Mouse (Mus musculus): Measurements from ENCODE around the gene Uba52. TPM values are rescaled to one million over a fixed set of nuclear protein-coding genes. Genes with fewer than 3 reads are reported as not detected.

Uba52 gene
- polyA plus RNA-seq, 1 experiment from 2014 or later, result 662 TPM

DNA sequence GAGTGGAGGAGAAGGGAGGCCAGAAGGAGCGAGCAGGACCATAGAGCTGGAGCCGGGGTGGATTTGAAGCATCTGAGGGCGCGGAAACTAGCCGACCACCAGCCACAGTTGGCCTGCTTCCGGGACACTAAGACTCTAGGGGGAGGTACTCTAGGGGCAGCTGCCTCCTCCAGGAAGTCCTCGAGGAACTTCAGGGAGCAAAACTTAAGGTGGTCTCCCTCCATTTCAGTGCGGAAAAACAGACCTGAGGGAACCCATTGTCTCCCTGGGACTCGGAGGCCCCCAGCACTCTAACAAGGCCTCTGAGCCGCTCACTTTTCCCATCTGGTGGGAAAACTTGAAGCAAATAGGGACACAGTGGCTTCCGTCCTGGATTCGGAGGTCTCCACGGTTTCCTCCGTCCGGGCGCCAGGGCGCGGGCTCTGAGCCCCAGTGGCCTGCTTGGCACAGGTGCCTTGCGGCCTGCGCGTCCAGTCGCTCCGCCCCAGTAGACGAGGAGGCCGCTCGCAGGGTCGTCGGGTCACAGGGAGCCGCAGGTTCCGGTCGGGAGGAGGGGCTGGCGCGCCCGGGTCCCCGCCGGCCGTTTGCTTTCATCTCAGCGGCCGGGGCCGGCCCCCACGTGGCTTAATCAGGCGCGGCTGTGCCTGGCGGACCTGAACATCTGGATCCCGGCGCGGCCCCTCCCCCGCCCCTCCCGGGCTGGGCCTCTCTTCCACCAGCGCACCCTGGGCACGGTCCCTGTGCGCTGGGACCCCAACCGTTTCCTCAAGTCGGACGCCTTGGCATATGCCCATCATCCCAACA lies 22.4 kb downstream of the Uba52 start:
- no peaks in the 10 kb centered on the region for H3K27me3 ChIP-seq
- ATAC-seq (no peak), DNase-seq (ENCODE audit: low read depth, low spot score) (no peak)
- POLR2A ChIA-PET, result no interaction called here
- TF ChIP-seq CTCF (IDR thresholded peaks at IDR 0.05), result no peak
- CTCF ChIA-PET, result no interaction called here
- in situ Hi-C loops (cut with MboI; ENCODE audit: low pct_unique_long_range_greater_than_20kb), result no loop called here

DNA sequence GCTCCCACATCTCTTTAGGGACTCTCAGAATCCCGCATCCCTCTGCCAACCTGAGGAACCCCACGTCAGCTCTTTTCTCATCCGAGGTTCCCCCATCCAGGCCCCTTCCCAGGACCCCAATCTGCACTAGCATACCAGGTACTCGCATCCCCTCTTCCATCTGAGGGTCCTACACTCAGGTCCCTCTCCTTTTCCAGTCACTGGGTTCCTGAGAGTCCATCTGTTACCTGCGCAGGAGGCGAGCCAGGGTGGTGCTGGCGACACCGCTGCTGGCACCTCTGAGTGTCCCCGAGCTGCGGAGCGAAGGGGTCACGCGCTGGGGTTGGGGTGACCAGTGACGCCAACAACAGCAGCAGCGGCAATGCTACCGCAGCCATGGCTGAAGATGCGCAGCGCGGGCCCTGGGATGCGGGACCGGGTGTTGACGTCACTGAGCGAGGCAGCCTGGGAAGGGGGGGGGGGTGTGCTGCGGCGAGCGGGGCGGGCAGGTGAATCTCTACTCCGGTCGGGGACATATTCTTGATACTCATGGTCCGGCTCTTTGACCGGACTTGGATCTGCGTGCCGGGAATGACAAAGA lies 23.6 kb downstream of the Uba52 start, which contains the start of gene Tmem59l:
TSS of gene Tmem59l (minus strand) at position 418 of the 580 bp plus-strand sequence.
- no peak for ATAC-seq
- DNase-seq (ENCODE audit: low read depth, low spot score), result no peak
- H3K27me3 ChIP-seq, result no peaks in the 10 kb centered on the region
- in situ Hi-C loops (cut with MboI; ENCODE audit: low pct_unique_long_range_greater_than_20kb), result no loop called here
- no peak for TF ChIP-seq CTCF (IDR thresholded peaks at IDR 0.05)
- ChIA-PET POLR2A (no interaction called here), CTCF (no interaction called here)

DNA sequence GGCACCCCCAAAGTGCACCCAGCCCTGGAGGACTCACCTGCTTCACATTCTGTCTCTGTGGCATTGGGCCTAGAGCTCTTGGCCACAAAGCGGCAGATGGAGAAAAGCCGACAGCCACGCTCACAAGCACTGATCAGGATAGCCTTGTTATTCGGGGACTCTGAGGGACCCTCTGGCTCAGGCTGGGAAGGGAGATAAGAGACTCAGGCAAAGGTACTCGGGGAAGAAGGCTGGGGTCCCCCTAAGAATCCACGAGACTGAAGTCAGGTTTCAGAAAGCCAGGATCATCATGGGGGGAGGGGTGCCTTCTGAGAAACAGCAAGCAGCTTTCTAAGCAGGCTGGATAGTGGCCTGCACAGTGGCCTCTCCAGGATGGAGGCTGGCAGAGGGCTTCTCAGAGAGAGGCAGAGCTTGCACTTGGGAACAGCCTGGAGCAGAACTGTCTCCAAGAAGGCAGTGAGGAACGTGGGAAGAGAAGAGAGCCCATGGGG lies 24.4 kb downstream of the Uba52 start:
- TF ChIP-seq CTCF (IDR thresholded peaks at IDR 0.05), result no peak
- ChIA-PET CTCF (no interaction called here), POLR2A (no interaction called here)
- H3K27me3 ChIP-seq, result peaks cover 3% of the 10 kb centered on the region
- DNase-seq (ENCODE audit: low read depth, low spot score), result no peak
- no peak for ATAC-seq
- in situ Hi-C loops (cut with MboI; ENCODE audit: low pct_unique_long_range_greater_than_20kb), result no loop called here

DNA sequence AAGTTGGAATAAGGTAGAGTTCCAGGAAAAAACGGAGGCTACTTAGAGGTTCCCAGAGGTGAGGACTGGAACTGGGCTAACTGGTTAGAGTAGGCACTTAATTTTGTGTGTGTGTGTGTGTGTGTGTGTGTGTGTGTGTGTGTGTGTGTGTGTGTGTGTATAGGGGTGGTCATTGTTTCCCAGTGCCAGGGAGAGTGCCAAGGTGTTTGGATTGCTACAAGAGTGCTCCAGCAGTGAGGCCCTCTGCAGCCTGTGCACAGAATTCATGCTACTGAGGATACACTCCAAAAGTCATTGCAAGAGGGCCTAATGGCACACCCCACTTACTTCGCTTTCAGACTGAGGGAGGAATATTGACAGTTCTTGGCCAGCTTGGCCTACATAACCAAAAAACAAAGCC lies 27.7 kb downstream of the Uba52 start:
- no peak for ATAC-seq
- ChIA-PET CTCF (no interaction called here), POLR2A (no interaction called here)
- in situ Hi-C loops (cut with MboI; ENCODE audit: low pct_unique_long_range_greater_than_20kb), result no loop called here
- no peak for DNase-seq (ENCODE audit: low read depth, low spot score)
- H3K27me3 ChIP-seq, result peaks cover 3% of the 10 kb centered on the region
- no peak for TF ChIP-seq CTCF (IDR thresholded peaks at IDR 0.05)

DNA sequence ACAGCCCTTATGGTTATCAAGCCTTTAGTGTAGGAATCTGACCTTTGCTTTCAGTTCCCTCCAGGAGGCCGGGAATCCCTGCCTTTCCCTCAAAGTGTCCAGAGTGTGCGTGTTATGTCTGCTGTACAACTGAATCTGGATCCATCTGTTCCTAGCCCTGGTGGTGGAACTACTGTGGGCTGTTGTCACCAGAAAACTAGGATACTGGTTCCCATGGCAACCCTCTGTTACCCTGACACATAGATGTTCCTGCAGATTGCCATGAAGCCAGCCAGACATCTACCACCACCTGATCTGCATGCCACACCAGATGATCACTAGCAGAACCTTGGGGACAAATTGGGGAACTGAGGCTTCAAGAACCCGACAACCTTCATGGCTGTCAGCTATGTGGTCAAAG lies 28.7 kb downstream of the Uba52 start:
- ATAC-seq (no peak), DNase-seq (ENCODE audit: low read depth, low spot score) (no peak)
- in situ Hi-C loops (cut with MboI; ENCODE audit: low pct_unique_long_range_greater_than_20kb), result no loop called here
- ChIA-PET CTCF (no interaction called here), POLR2A (no interaction called here)
- H3K27me3 ChIP-seq, result peaks cover 3% of the 10 kb centered on the region
- no peak for TF ChIP-seq CTCF (IDR thresholded peaks at IDR 0.05)

DNA sequence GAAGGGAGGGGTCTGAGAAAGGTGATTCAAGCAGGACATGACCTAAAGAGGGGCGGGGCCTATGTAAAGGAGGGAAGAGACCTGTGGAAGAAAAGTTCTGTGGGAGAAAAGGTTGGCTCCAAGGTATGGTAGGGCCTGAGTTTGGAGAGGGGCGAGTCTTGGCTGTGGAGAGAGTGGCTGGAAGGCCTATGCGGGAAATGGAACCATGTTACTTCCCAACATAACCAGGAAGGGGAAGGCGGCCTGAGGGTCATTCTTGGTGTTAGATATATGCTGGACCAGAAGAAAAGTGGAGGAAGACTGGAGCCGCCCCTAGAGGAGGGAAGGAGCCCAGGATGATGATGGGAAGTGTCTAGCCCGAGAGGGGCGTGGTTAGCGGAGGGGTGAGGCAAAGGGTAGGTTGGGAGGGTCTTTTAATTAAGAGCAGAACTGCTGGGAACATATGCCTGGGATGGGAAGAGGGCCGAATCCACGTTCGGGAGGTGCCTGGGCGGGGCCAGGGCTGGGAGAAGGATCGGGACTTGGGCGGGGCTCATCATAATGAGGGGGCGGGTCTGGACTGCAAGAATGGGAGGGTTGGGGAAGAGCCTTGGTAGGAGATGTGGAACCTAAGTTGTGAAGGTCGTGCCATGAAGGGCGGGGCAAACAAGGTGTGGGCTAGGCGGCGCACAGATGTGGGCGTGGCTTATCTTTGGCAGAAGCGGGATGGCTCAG lies 33.2 kb downstream of the Uba52 start:
- in situ Hi-C loops (cut with MboI; ENCODE audit: low pct_unique_long_range_greater_than_20kb), result no loop called here
- ATAC-seq, result peak; percentile 29
- ChIA-PET POLR2A (no interaction called here), CTCF (interaction anchor here (2.8 kb wide), 1 partner anchor 27 kb away, joined by 10 read pairs; no protein-coding TSS in a partner anchor)
- peaks cover 3% of the 10 kb centered on the region for H3K27me3 ChIP-seq
- no peak for TF ChIP-seq CTCF (IDR thresholded peaks at IDR 0.05)
- DNase-seq (ENCODE audit: low read depth, low spot score), result no peak

DNA sequence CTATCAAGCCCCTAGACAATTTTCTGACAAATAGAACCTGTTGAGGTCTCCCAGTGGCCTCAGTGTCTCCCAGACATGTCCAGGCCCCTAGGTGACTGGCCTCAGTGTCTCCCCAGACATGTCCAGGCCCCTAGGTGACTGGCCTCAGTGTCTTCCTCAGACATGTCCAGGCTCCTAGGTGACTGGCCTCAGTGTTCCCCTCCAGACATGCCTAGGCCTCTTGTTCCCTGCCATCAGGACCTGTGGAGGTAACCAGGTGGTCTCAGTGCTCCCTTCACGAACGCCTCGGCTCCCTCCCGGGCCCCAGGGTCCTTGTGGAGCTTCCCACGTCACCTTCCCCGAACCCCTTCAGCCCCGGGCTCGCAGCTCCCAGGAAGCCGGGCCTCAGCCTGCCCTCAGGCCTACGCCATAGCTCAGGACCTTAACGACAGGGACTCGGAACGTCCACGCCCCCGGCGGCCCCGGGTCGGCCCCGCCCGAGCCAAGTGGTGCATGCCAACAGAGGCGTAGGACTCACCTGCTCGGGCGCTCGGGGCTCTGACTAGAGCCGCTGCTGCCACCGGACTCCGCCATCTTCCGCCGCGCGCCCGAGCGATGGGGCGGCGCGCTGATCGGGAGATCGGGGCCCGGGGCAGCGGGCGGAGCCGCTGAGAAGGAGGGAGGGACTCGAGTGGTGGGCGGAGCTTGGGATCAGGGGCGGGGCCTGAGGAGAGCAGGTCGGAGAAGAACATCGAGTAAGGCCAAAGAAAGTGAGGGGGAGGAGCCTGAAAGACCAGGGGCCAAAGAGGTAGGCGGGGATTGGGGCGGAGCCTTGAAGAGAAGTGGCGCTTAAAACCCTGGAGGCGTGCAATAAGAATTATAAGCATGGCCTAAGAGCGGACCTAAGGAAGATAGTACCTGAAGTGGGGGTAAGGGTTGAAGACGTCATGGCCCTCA lies 34.0 kb downstream of the Uba52 start, which contains the start of gene Klhl26:
TSS of gene Klhl26 (minus strand) at position 636 of the 936 bp plus-strand sequence.
- H3K27me3 ChIP-seq, result no peaks in the 10 kb centered on the region
- TF ChIP-seq CTCF (IDR thresholded peaks at IDR 0.05), result no peak
- in situ Hi-C loops (cut with MboI; ENCODE audit: low pct_unique_long_range_greater_than_20kb), result no loop called here
- DNase-seq (ENCODE audit: low read depth, low spot score) (peak; percentile 83), ATAC-seq (peak; percentile 90)
- ChIA-PET POLR2A (no interaction called here), CTCF (no interaction called here)

DNA sequence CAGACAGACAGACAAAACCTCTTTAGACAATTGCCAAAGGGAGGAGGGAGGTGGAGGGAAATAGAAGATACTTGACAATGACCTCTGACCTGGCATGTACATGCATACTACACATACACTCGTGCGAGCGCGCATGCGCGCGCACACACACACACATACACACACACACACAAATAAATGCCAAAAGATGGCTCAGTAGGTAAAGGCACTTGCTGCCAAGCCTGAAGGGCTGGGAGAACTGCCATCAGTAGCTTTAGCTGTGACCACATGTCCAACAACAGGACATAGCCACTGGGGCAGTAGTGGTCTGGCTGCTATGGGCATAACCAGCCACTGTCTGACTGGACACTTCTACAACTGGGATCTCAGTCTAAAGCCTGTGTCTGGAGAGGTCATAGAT lies 38.7 kb downstream of the Uba52 start:
- TF ChIP-seq CTCF (IDR thresholded peaks at IDR 0.05), result no peak
- in situ Hi-C loops (cut with MboI; ENCODE audit: low pct_unique_long_range_greater_than_20kb), result no loop called here
- ChIA-PET CTCF (interaction anchor here (0.7 kb wide), 1 partner anchor 53 kb away, joined by 3 read pairs; no protein-coding TSS in a partner anchor), POLR2A (interaction anchor here (1.6 kb wide), 1 partner anchor 12 kb away, joined by 3 read pairs; no protein-coding TSS in a partner anchor)
- H3K27me3 ChIP-seq, result no peaks in the 10 kb centered on the region
- ATAC-seq (no peak), DNase-seq (ENCODE audit: low read depth, low spot score) (no peak)

DNA sequence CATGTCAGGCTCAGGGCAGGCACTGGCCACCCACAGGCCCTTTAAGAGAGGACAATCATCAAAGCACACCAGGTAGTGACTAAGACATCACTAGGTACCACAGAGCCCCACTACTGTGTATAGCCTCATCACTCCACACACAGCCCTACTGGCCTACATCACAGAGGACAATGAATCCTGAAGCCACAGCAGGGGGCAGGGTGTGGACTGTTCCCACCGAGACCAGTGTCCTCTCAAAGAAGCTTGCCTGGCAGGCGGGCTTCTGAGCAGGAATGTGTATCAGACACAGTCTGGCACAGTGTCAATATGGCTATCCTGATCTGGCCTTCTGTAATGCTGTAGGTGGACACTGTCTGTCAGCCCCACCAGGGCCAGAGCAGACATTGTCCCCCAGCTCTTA lies 40.7 kb downstream of the Uba52 start:
- in situ Hi-C loops (cut with MboI; ENCODE audit: low pct_unique_long_range_greater_than_20kb), result no loop called here
- ATAC-seq (no peak), DNase-seq (ENCODE audit: low read depth, low spot score) (no peak)
- POLR2A ChIA-PET, result interaction anchor here (1.1 kb wide), 1 partner anchor 26 kb away, joined by 3 read pairs; no protein-coding TSS in a partner anchor
- no peak for TF ChIP-seq CTCF (IDR thresholded peaks at IDR 0.05)
- H3K27me3 ChIP-seq, result no peaks in the 10 kb centered on the region
- CTCF ChIA-PET, result no interaction called here

All from Patski (cell line).